Mouse (Mus musculus) CH12.LX (cell line): ENCODE measurements around the gene Hap1.
A peak's percentile ranks its signal among the peaks of the same experiment; 100 is the strongest.

ENCODE experiments used
- BHLHE40 ChIP-seq: IDR thresholded peaks from 2 replicates; pipeline ENCODE4 v1.6.1; 2011; ENCODE audit warnings: mild to moderate bottlenecking, low read depth, low read length, improper control_type of control experiment
- CTCF ChIP-seq, 2 experiments: IDR thresholded peaks in 1 of 2; conservative IDR thresholded peaks in 1 of 2; 2 replicates each; pipeline ENCODE4 v1.5.1; 2011 to 2012; ENCODE audit warnings: low read depth in 2 of 2, low read length in 2 of 2, improper control_type of control experiment in 1 of 2, inconsistent platforms in 1 of 2, mild to moderate bottlenecking in 1 of 2, moderate library complexity in 1 of 2
- E2F4 ChIP-seq: IDR thresholded peaks from 2 replicates; pipeline ENCODE4 v1.6.1; 2011; ENCODE audit warnings: low read depth, low read length, improper control_type of control experiment; ENCODE audit not compliant: insufficient replicate concordance
- ELF1 ChIP-seq: IDR thresholded peaks from 2 replicates; pipeline ENCODE4 v1.6.1; 2014; ENCODE audit warnings: low read depth, mild to moderate bottlenecking, inconsistent platforms, low read length, improper control_type of control experiment
- MAZ ChIP-seq: IDR thresholded peaks from 2 replicates; pipeline ENCODE4 v1.6.1; 2012; ENCODE audit warnings: low read depth, mild to moderate bottlenecking, inconsistent platforms, low read length, improper control_type of control experiment, moderate library complexity
- POLR2A ChIP-seq: IDR thresholded peaks from 2 replicates; pipeline ENCODE4 v1.6.1; 2011; ENCODE audit warnings: low read depth, mild to moderate bottlenecking, improper control_type of control experiment, low read length
- ZNF384 ChIP-seq: IDR thresholded peaks from 2 replicates; pipeline ENCODE4 v1.6.1; 2012; ENCODE audit warnings: low read depth, low read length, improper control_type of control experiment, inconsistent platforms

- peak; percentile 64 for TF ChIP-seq ELF1
- TF ChIP-seq CTCF (conservative IDR thresholded peaks at IDR 0.05 in 1 of 2, IDR thresholded peaks at IDR 0.05 in 1 of 2; ENCODE audit: low read depth in 2 of 2, low read length in 2 of 2): peak; percentile 16 to 75; a peak in 3 of 4 replicates
- TF ChIP-seq BHLHE40: no peak
- no peak for TF ChIP-seq POLR2A
- TF ChIP-seq E2F4: no peak
- no peak for TF ChIP-seq MAZ
- no peak for TF ChIP-seq ZNF384
Measured at GRCm38 (mm10) chr11:100352076-100352857, 3.7 kb downstream of the Hap1 start.
